Mouse (Mus musculus) lung, embryonic 14.5 days (tissue): ENCODE data around the gene Eif6. TPM values are rescaled to one million over a fixed set of nuclear protein-coding genes. Genes with fewer than 3 reads are reported as not detected.

Experiments
- ATAC-seq: fragments of 200-750 bp; cut with Nextera tagmentation; 2 replicates; pipeline ENCODE4 v1.8.0; 2017; ENCODE audit warnings: mild to moderate bottlenecking, moderate TSS enrichment, moderate library complexity; ENCODE audit not compliant: insufficient read depth
- DNase-seq: peaks from one replicate; pipeline ENCODE4 v3.0.0-alpha.2; 2015
- H3K27ac ChIP-seq: fragments of 300-500 bp; sonication (generic); 2 replicates; pipeline ENCODE4 v1.5.1; 2014; ENCODE audit warnings: low read depth, mild to moderate bottlenecking, moderate library complexity
- H3K27me3 ChIP-seq: fragments of 300-500 bp; sonication (generic); 2 replicates; pipeline ENCODE4 v1.6.1; 2014; ENCODE audit warnings: low read length, control low read depth; ENCODE audit not compliant: insufficient read depth
- H3K36me3 ChIP-seq: fragments of 300-500 bp; sonication (generic); 2 replicates; pipeline ENCODE4 v1.6.1; 2014; ENCODE audit warnings: control low read depth; ENCODE audit not compliant: insufficient read depth
- H3K4me1 ChIP-seq: fragments of 300-500 bp; sonication (generic); 2 replicates; pipeline ENCODE4 v1.6.1; 2014; ENCODE audit warnings: antibody characterized with exemption, control low read depth; ENCODE audit not compliant: insufficient read depth
- H3K4me2 ChIP-seq: fragments of 300-500 bp; sonication (generic); 2 replicates; pipeline ENCODE4 v1.6.1; 2014; ENCODE audit warnings: mild to moderate bottlenecking
- H3K4me3 ChIP-seq: fragments of 300-500 bp; sonication (generic); 2 replicates; pipeline ENCODE4 v1.5.1; 2014; ENCODE audit warnings: low read depth, low read length
- H3K9ac ChIP-seq: fragments of 300-500 bp; sonication (generic); 2 replicates; pipeline ENCODE4 v1.6.1; 2014
- H3K9me3 ChIP-seq: fragments of 300-500 bp; sonication (generic); 2 replicates; pipeline ENCODE4 v1.6.1; 2016; ENCODE audit warnings: low read depth, low read length, control low read depth
- CTCF ChIP-seq: IDR thresholded peaks from 2 replicates; pipeline ENCODE4 v1.5.1; 2016; ENCODE audit warnings: antibody characterized with exemption, low read depth
- WGBS: fragments of 180-500 bp; shearing (Covaris S2); extraction: QIAGEN DNeasy Blood & Tissue Kit; methylation state at CpG from one replicate; pipeline ENCODE4 v1.1.7; 2014; 5-methylcytosine and 5-hydroxymethylcytosine counted together
- polyA plus RNA-seq: library from polyadenylated mRNA; unstranded; fragments of >200 nt; fragmentation: Nextera tagmentation; extraction: Ambion mirVana; gene quantifications from 2 replicates; pipeline ENCODE4 v1.2.1, GENCODE M21; 2014

The Eif6 gene
- polyA plus RNA-seq, 1 experiment from 2014 or later, result 179 TPM

DNA sequence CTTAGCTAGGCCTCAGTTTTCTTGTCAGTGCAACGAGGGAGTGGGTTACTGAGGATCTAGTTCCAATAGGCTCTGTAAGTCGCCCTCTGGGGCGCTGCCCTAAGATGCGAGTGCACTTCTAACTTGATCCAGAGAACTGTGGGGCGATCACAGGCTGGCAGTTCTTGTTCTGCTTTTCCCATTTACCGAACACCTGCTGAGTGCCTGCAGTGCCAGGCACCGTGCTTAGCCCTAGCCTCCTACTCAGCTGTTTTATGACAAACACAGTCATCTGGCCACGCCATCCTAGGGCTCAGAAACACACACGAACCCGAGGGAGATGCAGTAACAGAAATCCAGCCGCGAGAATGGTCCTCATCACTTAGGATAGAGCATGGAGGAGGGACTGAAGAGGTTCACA lies 33.8 kb downstream of the Eif6 start:
- H3K9me3 ChIP-seq, result no peaks in the 10 kb centered on the region
- H3K9ac ChIP-seq, result no peak overlapping the region
- 34% methylated on average over 12 of the region's 12 CpGs for WGBS
- no peaks in the 10 kb centered on the region for H3K4me1 ChIP-seq
- H3K4me2 ChIP-seq, result no peak overlapping the region
- DNase-seq, result no peak
- no peaks in the 10 kb centered on the region for H3K27me3 ChIP-seq
- H3K36me3 ChIP-seq, result no peaks in the 10 kb centered on the region
- no peak overlapping the region for H3K4me3 ChIP-seq
- no peak for TF ChIP-seq CTCF
- ATAC-seq, result no peak
- H3K27ac ChIP-seq, result no peak overlapping the region

DNA sequence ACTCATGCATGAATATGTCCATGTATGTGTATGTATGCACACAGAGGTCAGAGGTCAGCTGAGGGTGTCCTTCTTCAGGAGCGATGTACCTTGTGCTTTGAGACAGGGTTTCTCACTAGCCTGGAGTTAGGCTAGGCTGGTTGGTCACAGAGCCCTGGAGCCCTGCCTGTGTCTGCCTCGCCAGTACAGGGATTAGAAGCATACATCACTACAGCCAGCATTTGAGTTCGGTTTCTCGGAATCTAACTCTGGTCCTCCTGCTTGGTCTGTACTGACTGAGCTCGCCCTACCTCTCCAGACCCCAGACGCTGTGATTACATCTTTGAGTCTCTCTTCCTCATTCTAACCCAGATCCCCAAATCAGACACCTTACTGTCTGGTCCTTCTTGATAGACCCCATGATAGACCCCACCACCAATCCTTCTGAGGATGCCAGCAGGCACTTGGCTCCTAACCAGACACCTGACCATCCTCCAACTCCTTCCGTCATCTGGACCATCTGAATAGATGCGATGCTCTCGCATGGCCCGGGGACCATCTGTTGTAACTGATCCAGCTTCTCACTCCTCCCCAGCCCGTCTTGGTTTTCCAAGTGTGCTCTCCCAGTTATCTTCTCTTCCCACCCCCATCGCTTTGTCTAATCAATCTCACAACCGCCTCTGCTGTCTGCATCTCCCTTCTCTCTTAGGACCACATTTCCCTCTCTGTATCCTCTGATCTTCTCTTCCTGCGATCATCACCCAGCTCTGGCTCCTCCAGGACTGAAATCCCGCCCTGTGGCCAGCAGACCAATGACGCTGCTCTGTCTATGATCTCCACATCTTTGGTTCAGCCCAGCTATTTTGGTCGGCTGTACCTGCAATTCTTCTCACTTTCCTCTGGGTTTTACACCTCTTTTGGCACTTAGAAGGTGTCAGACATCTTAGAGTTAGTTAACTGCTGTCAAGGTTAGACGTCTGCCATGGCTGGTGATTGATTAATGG lies 38.5 kb downstream of the Eif6 start:
- no peak for ATAC-seq
- Histone ChIP-seq H3K36me3 (no peaks in the 10 kb centered on the region), H3K27ac (no peak overlapping the region), H3K9ac (no peak overlapping the region), H3K4me1 (no peaks in the 10 kb centered on the region), H3K4me2 (no peak overlapping the region), H3K4me3 (no peak overlapping the region), H3K27me3 (no peaks in the 10 kb centered on the region), H3K9me3 (no peaks in the 10 kb centered on the region)
- DNase-seq, result no peak
- 58% methylated on average over 18 of the region's 18 CpGs for WGBS
- no peak for TF ChIP-seq CTCF

DNA sequence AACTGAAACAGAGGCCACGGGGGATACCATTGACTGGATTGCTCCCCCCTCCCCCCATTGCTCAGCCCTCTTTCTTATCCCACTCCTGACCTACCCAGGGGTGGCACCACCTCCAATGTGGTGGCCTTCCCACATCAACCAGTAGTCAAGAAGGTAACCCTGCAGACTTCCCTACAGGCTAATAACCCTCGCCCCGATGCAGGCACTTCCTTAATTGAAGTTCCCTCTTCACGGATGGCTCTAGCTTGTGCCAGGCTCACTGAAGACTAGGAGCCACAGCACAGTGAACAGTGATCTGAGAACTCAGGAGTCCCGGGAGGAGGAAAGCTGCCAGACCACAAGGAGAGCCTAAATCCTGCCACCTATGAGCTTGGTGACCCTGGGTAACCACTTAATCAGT lies 39.8 kb downstream of the Eif6 start:
- H3K9me3 ChIP-seq, result no peaks in the 10 kb centered on the region
- H3K36me3 ChIP-seq, result no peaks in the 10 kb centered on the region
- H3K9ac ChIP-seq, result no peak overlapping the region
- H3K4me2 ChIP-seq, result no peak overlapping the region
- ATAC-seq (no peak), DNase-seq (no peak)
- H3K27ac ChIP-seq, result no peak overlapping the region
- no peaks in the 10 kb centered on the region for H3K4me1 ChIP-seq
- H3K4me3 ChIP-seq, result no peak overlapping the region
- H3K27me3 ChIP-seq, result no peaks in the 10 kb centered on the region
- WGBS, result 67% methylated on average over 5 of the region's 5 CpGs
- TF ChIP-seq CTCF, result no peak

DNA sequence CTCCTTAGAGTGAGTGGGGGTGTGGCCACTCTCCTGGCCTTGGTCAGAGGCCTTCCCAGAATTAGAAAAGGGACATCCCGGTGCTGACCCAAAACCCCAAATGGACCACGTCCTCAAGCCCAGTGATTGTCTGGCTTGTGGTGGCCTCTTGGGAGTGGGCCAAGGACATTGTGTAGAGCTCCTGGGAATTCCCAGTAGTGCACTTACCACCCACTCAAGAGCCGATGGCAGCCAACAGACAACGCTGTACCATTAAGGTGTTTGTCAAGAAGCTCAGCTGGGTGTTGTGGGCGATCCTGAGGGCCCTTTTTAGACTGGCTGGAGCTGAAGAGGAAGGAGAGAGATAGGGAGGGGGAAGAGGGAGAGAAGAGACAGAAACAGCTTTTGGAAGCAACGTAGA lies 42.2 kb downstream of the Eif6 start:
- Histone ChIP-seq H3K27me3 (no peaks in the 10 kb centered on the region), H3K4me2 (no peak overlapping the region), H3K4me3 (no peak overlapping the region), H3K27ac (no peak overlapping the region), H3K4me1 (no peaks in the 10 kb centered on the region), H3K36me3 (no peaks in the 10 kb centered on the region), H3K9me3 (no peaks in the 10 kb centered on the region), H3K9ac (no peak overlapping the region)
- TF ChIP-seq CTCF, result no peak
- 63% methylated on average over 6 of the region's 6 CpGs for WGBS
- no peak for ATAC-seq
- DNase-seq, result no peak

GRCm38 (mm10) chr2:155779506-155779905 lies 47.2 kb downstream of the Eif6 start:
- Histone ChIP-seq H3K4me2 (no peak overlapping the region), H3K27ac (no peak overlapping the region), H3K27me3 (peaks cover 22% of the 10 kb centered on the region), H3K36me3 (no peaks in the 10 kb centered on the region), H3K4me1 (no peaks in the 10 kb centered on the region), H3K4me3 (no peak overlapping the region), H3K9ac (no peak overlapping the region), H3K9me3 (no peaks in the 10 kb centered on the region)
- no peak for ATAC-seq
- no peak for DNase-seq
- TF ChIP-seq CTCF, result no peak
- WGBS, result 74% methylated on average over 3 of the region's 3 CpGs

DNA sequence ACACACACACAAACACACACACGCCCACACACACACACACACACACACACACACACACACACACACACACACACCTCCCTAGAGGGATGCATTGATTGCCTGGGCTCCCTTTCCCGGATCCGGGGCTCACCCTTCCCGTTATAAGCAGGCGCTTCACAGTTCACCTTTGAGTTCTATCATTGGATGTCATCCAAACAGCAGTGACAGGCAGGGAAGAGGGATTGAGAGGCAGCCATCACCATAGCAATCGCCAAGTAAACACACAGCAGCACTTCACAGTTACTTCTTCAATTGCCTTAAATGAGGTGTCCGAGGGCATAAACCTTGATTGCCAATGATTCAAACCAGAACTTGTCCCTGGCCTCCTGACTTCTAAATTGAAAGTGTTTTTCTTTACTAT lies 47.7 kb downstream of the Eif6 start:
- H3K27ac ChIP-seq, result no peak overlapping the region
- TF ChIP-seq CTCF, result no peak
- H3K9ac ChIP-seq, result no peak overlapping the region
- H3K4me1 ChIP-seq, result no peaks in the 10 kb centered on the region
- H3K27me3 ChIP-seq, result peaks cover 26% of the 10 kb centered on the region
- no peaks in the 10 kb centered on the region for H3K9me3 ChIP-seq
- peak; percentile 20 for DNase-seq
- no peak overlapping the region for H3K4me3 ChIP-seq
- no peak overlapping the region for H3K4me2 ChIP-seq
- no peak for ATAC-seq
- WGBS, result 41% methylated on average over 7 of the region's 7 CpGs
- H3K36me3 ChIP-seq, result no peaks in the 10 kb centered on the region

DNA sequence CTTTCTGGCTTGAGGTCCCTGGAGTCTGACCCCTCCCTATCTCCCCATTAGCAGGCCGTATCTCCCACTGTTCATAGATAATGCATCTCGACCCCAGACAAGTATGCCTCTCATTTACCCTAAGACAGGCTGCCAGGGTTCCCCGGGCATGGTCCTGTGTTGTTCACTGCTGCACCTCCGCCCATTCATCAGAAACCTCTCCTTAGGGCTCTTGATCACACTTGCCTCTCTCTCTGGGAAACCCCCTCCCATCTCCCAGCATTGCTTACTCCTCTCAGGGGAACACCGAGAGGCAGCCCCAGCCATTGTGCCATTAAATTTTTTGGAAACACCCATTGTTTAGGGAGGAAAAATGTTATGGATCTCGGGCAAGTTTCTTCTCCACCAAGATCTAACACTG lies 48.7 kb downstream of the Eif6 start:
- Histone ChIP-seq H3K4me2 (no peak overlapping the region), H3K27me3 (peaks cover 35% of the 10 kb centered on the region), H3K9me3 (no peaks in the 10 kb centered on the region), H3K4me1 (no peaks in the 10 kb centered on the region), H3K27ac (no peak overlapping the region), H3K36me3 (no peaks in the 10 kb centered on the region), H3K9ac (no peak overlapping the region), H3K4me3 (no peak overlapping the region)
- WGBS, result 60% methylated on average over 6 of the region's 6 CpGs
- DNase-seq (no peak), ATAC-seq (no peak)
- TF ChIP-seq CTCF, result no peak
